Mouse (Mus musculus): ENCODE data around the gene Trim62. TPM values are rescaled to one million over a fixed set of nuclear protein-coding genes. Genes with fewer than 3 reads are reported as not detected.
"Not testable (repeated sequence)": the region's sequence is repeated elsewhere in the genome, so short reads cannot be mapped to it uniquely, and the experiment has no call there.

The Trim62 gene
- polyA plus RNA-seq, 1 experiment, result 0.87 TPM

- no peak for TF ChIP-seq CEBPB (IDR thresholded peaks at IDR 0.05; ENCODE audit: low read depth)
- TF ChIP-seq FOSL1 (IDR thresholded peaks at IDR 0.05; ENCODE audit: insufficient read depth, low read length, poor library complexity, severe bottlenecking), result no peak
- no peak for TF ChIP-seq CTCF (IDR thresholded peaks at IDR 0.05; ENCODE audit: control insufficient read depth, insufficient read depth, insufficient read length)
- TF ChIP-seq USF1 (IDR thresholded peaks at IDR 0.05; ENCODE audit: low read depth), result no peak
- TF ChIP-seq MYOD1 (IDR thresholded peaks at IDR 0.05; ENCODE audit: control insufficient read depth, insufficient read length, low read depth), result no peak
- TF ChIP-seq MYOG (IDR thresholded peaks at IDR 0.05; ENCODE audit: control insufficient read depth, extremely low read depth, insufficient read length), result no peak
- no peak for TF ChIP-seq MAX (IDR thresholded peaks at IDR 0.05)
- no peaks in the 10 kb centered on the region for H3K27me3 ChIP-seq (ENCODE audit: control insufficient read depth, insufficient read depth, insufficient read length)
- H3K79me3 ChIP-seq (ENCODE audit: low read depth), result no peaks in the 10 kb centered on the region
- no peaks in the 10 kb centered on the region for H3K79me2 ChIP-seq (ENCODE audit: control insufficient read depth, insufficient read depth)
- H3ac ChIP-seq (ENCODE audit: control insufficient read depth, insufficient read length, low read depth), result no peak overlapping the region
- H3K4me3 ChIP-seq (ENCODE audit: insufficient read depth, poor library complexity, severe bottlenecking), result no peak overlapping the region
- no peaks in the 10 kb centered on the region for H3K36me3 ChIP-seq (ENCODE audit: control insufficient read depth, insufficient read depth)
Observed at GRCm38 (mm10) chr4:128855613-128856040, 27.8 kb upstream of the Trim62 start.

GRCm38 (mm10) chr4:128857212-128857611 lies 26.2 kb upstream of the Trim62 start:
- Histone ChIP-seq H3K79me2 (ENCODE audit: control insufficient read depth, insufficient read depth) (no peaks in the 10 kb centered on the region), H3K79me3 (ENCODE audit: low read depth) (no peaks in the 10 kb centered on the region), H3K36me3 (ENCODE audit: control insufficient read depth, insufficient read depth) (no peaks in the 10 kb centered on the region), H3K4me3 (ENCODE audit: insufficient read depth, poor library complexity, severe bottlenecking) (no peak overlapping the region), H3ac (ENCODE audit: control insufficient read depth, insufficient read length, low read depth) (no peak overlapping the region), H3K27me3 (ENCODE audit: control insufficient read depth, insufficient read depth, insufficient read length) (no peaks in the 10 kb centered on the region)
- TF ChIP-seq MAX (IDR thresholded peaks at IDR 0.05), result no peak
- no peak for TF ChIP-seq CEBPB (IDR thresholded peaks at IDR 0.05; ENCODE audit: low read depth)
- TF ChIP-seq USF1 (IDR thresholded peaks at IDR 0.05; ENCODE audit: low read depth), result no peak
- no peak for TF ChIP-seq CTCF (IDR thresholded peaks at IDR 0.05; ENCODE audit: control insufficient read depth, insufficient read depth, insufficient read length)
- TF ChIP-seq MYOG (IDR thresholded peaks at IDR 0.05; ENCODE audit: control insufficient read depth, extremely low read depth, insufficient read length), result no peak
- no peak for TF ChIP-seq FOSL1 (IDR thresholded peaks at IDR 0.05; ENCODE audit: insufficient read depth, low read length, poor library complexity, severe bottlenecking)
- no peak for TF ChIP-seq MYOD1 (IDR thresholded peaks at IDR 0.05; ENCODE audit: control insufficient read depth, insufficient read length, low read depth)

DNA sequence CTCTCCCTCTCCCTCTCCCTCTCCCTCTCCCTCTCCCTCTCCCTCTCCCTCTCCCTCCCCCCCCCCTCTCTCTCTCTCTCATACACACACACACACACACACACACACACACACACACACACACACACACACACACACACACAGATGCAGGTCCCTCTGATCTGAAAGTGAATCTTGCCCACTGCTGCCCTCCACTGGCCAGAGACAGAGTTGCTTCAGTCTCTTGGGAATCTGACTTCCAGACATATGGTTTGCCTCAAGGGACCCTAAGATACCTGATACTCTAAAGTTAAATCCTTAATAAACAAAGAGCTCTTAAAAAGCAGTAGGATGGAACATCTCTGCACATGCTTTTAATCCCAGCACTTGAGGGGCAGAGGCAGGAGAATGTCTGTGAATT lies 25.2 kb upstream of the Trim62 start:
- H3K79me3 ChIP-seq (ENCODE audit: low read depth); H3K4me3 ChIP-seq (ENCODE audit: insufficient read depth, poor library complexity, severe bottlenecking); H3K79me2 ChIP-seq (ENCODE audit: control insufficient read depth, insufficient read depth); H3ac ChIP-seq (ENCODE audit: control insufficient read depth, insufficient read length, low read depth); H3K36me3 ChIP-seq (ENCODE audit: control insufficient read depth, insufficient read depth); H3K27me3 ChIP-seq (ENCODE audit: control insufficient read depth, insufficient read depth, insufficient read length): not testable (repeated sequence)
- peak; percentile 30 for TF ChIP-seq CTCF (IDR thresholded peaks at IDR 0.05; ENCODE audit: control insufficient read depth, insufficient read depth, insufficient read length)

GRCm38 (mm10) chr4:128858878-128859277 lies 24.5 kb upstream of the Trim62 start:
- no peaks in the 10 kb centered on the region for H3K36me3 ChIP-seq (ENCODE audit: control insufficient read depth, insufficient read depth)
- no peaks in the 10 kb centered on the region for H3K79me2 ChIP-seq (ENCODE audit: control insufficient read depth, insufficient read depth)
- H3K4me3 ChIP-seq (ENCODE audit: insufficient read depth, poor library complexity, severe bottlenecking), result no peak overlapping the region
- no peaks in the 10 kb centered on the region for H3K79me3 ChIP-seq (ENCODE audit: low read depth)
- H3ac ChIP-seq (ENCODE audit: control insufficient read depth, insufficient read length, low read depth), result no peak overlapping the region
- no peaks in the 10 kb centered on the region for H3K27me3 ChIP-seq (ENCODE audit: control insufficient read depth, insufficient read depth, insufficient read length)
- no peak for TF ChIP-seq MYOD1 (IDR thresholded peaks at IDR 0.05; ENCODE audit: control insufficient read depth, insufficient read length, low read depth)
- TF ChIP-seq FOSL1 (IDR thresholded peaks at IDR 0.05; ENCODE audit: insufficient read depth, low read length, poor library complexity, severe bottlenecking), result no peak
- TF ChIP-seq MYOG (IDR thresholded peaks at IDR 0.05; ENCODE audit: control insufficient read depth, extremely low read depth, insufficient read length), result no peak
- no peak for TF ChIP-seq MAX (IDR thresholded peaks at IDR 0.05)
- no peak for TF ChIP-seq USF1 (IDR thresholded peaks at IDR 0.05; ENCODE audit: low read depth)
- no peak for TF ChIP-seq CTCF (IDR thresholded peaks at IDR 0.05; ENCODE audit: control insufficient read depth, insufficient read depth, insufficient read length)
- no peak for TF ChIP-seq CEBPB (IDR thresholded peaks at IDR 0.05; ENCODE audit: low read depth)

- no peak for TF ChIP-seq CEBPB (IDR thresholded peaks at IDR 0.05; ENCODE audit: low read depth)
- no peak for TF ChIP-seq MAX (IDR thresholded peaks at IDR 0.05)
- TF ChIP-seq MYOG (IDR thresholded peaks at IDR 0.05; ENCODE audit: control insufficient read depth, extremely low read depth, insufficient read length), result no peak
- no peak for TF ChIP-seq USF1 (IDR thresholded peaks at IDR 0.05; ENCODE audit: low read depth)
- no peak for TF ChIP-seq MYOD1 (IDR thresholded peaks at IDR 0.05; ENCODE audit: control insufficient read depth, insufficient read length, low read depth)
- no peak for TF ChIP-seq CTCF (IDR thresholded peaks at IDR 0.05; ENCODE audit: control insufficient read depth, insufficient read depth, insufficient read length)
- TF ChIP-seq FOSL1 (IDR thresholded peaks at IDR 0.05; ENCODE audit: insufficient read depth, low read length, poor library complexity, severe bottlenecking), result no peak
- Histone ChIP-seq H3K79me2 (ENCODE audit: control insufficient read depth, insufficient read depth) (no peaks in the 10 kb centered on the region), H3ac (ENCODE audit: control insufficient read depth, insufficient read length, low read depth) (no peak overlapping the region), H3K36me3 (ENCODE audit: control insufficient read depth, insufficient read depth) (no peaks in the 10 kb centered on the region), H3K4me3 (ENCODE audit: insufficient read depth, poor library complexity, severe bottlenecking) (no peak overlapping the region), H3K27me3 (ENCODE audit: control insufficient read depth, insufficient read depth, insufficient read length) (peaks cover 68% of the 10 kb centered on the region), H3K79me3 (ENCODE audit: low read depth) (no peaks in the 10 kb centered on the region)
Observed at GRCm38 (mm10) chr4:128872992-128873391, 10.4 kb upstream of the Trim62 start.

DNA sequence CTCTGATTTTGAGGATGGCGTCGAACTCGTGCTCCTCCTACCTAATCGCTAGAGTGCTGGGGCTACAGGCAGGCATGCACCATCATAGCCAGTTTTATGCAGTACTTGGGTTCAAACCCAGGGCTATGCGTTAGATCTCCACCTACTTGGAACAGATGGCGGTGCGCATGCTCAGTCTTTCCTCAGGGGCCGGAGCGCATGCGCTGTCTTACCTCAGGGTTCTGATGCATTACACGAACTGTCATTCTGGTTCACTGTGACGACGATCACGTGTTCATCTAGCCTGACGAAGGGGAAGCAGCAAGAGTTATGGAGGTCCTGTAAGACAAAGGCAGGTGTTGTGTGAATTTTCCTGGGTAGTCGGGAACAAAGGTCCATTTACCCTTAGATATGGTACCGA lies 9.3 kb upstream of the Trim62 start:
- no peaks in the 10 kb centered on the region for H3K79me3 ChIP-seq (ENCODE audit: low read depth)
- no peaks in the 10 kb centered on the region for H3K36me3 ChIP-seq (ENCODE audit: control insufficient read depth, insufficient read depth)
- H3K79me2 ChIP-seq (ENCODE audit: control insufficient read depth, insufficient read depth), result no peaks in the 10 kb centered on the region
- no peak overlapping the region for H3K4me3 ChIP-seq (ENCODE audit: insufficient read depth, poor library complexity, severe bottlenecking)
- no peak overlapping the region for H3ac ChIP-seq (ENCODE audit: control insufficient read depth, insufficient read length, low read depth)
- TF ChIP-seq CEBPB (IDR thresholded peaks at IDR 0.05; ENCODE audit: low read depth) (no peak), MAX (IDR thresholded peaks at IDR 0.05) (no peak), MYOD1 (IDR thresholded peaks at IDR 0.05; ENCODE audit: control insufficient read depth, insufficient read length, low read depth) (no peak), FOSL1 (IDR thresholded peaks at IDR 0.05; ENCODE audit: insufficient read depth, low read length, poor library complexity, severe bottlenecking) (no peak)
- peaks cover 75% of the 10 kb centered on the region for H3K27me3 ChIP-seq (ENCODE audit: control insufficient read depth, insufficient read depth, insufficient read length)
